In genomic region chr5:130173012-130173411, GRCm38 (mm10) we compare ENCODE assay signal across 9 mouse cellular contexts. TPM values are rescaled to one million over a fixed set of nuclear protein-coding genes. Genes with fewer than 3 reads are reported as not detected.
A peak's percentile ranks its signal among the peaks of the same experiment; 100 is the strongest.
DNase-seq lines count a peak whose midpoint lies in the region; ATAC-seq and TF ChIP-seq lines count a peak whose summit lies in the region.
"Had no signal": no experiment of that assay in that cellular context is flagged by ENCODE, and none has a peak within 500 bp of the region (broad histone marks: within the 10 kb centered on the region; RNA-seq: fewer than 3 reads in every experiment).

No protein-coding gene starts in this region.

- peak overlapping the region; percentile 74 for H3K4me2 ChIP-seq in heart, embryonic 13.5 days
- peak overlapping the region; percentile 82 for H3K4me2 ChIP-seq in hindbrain, embryonic 13.5 days

- no peaks in the 10 kb centered on the region for H3K9me3 ChIP-seq in heart, embryonic 13.5 days
- H3K9me3 ChIP-seq in G1E (replicated peaks): peaks cover 4% of the 10 kb centered on the region
- H3K9me3 ChIP-seq in hindbrain, embryonic 13.5 days: no peaks in the 10 kb centered on the region

- H3K27ac ChIP-seq in heart, embryonic 13.5 days (replicated peaks): no peak overlapping the region
- H3K27ac ChIP-seq in heart, adult 2 months: no peak overlapping the region
- no peak overlapping the region for H3K27ac ChIP-seq in hindbrain, embryonic 13.5 days
- 0 out of 2 replicates have a peak overlapping the region, but pooled peaks have one; percentile 38 for H3K27ac ChIP-seq in macrophage

- TF ChIP-seq EP300 in heart, adult 2 months (IDR thresholded peaks at IDR 0.05; ENCODE audit: insufficient read depth, low read depth, low read length): no peak

- no peak for DNase-seq in heart, adult 2 months
- no peak for DNase-seq in G1E (ENCODE audit: low spot score)
- DNase-seq in embryo, embryonic 10 days (ENCODE audit: low spot score): no peak
- no peak for DNase-seq in testis, postnatal 14 days (ENCODE audit: low spot score)
- no peak for DNase-seq in lung, postnatal 36 days
- DNase-seq: thymus, postnatal 25 days had no signal

- 71% methylated on average over 4 of the region's 4 CpGs for WGBS in heart, embryonic 13.5 days
- 95% methylated on average over 4 of the region's 4 CpGs for WGBS in heart, adult 2 months
- 94% methylated on average over 4 of the region's 4 CpGs for WGBS in hindbrain, embryonic 13.5 days
- WGBS in macrophage (ENCODE audit: missing documents): 93% methylated on average over 4 of the region's 4 CpGs

- H3K27me3 ChIP-seq in heart, embryonic 13.5 days (replicated peaks): no peaks in the 10 kb centered on the region
- no peaks in the 10 kb centered on the region for H3K27me3 ChIP-seq in heart, adult 2 months (ENCODE audit: control insufficient read depth, insufficient read depth, low read length)
- no peaks in the 10 kb centered on the region for H3K27me3 ChIP-seq in G1E (ENCODE audit: insufficient read depth, low read length)
- no peaks in the 10 kb centered on the region for H3K27me3 ChIP-seq in hindbrain, embryonic 13.5 days

- H3K36me3 ChIP-seq in heart, embryonic 13.5 days: no peaks in the 10 kb centered on the region
- peaks cover 3% of the 10 kb centered on the region for H3K36me3 ChIP-seq in heart, adult 2 months (ENCODE audit: control insufficient read depth, insufficient read depth, low read length)
- H3K36me3 ChIP-seq in G1E (replicated peaks) (peaks cover 24% of the 10 kb centered on the region), macrophage (ENCODE audit: inconsistent target) (no peaks in the 10 kb centered on the region)
- no peaks in the 10 kb centered on the region for H3K36me3 ChIP-seq in hindbrain, embryonic 13.5 days

- ATAC-seq in heart, embryonic 13.5 days (ENCODE audit: extremely low read depth, insufficient number of reproducible peaks, low FRiP score, low TSS enrichment): no peak
- no peak for ATAC-seq in G1E (ENCODE audit: extremely low read depth, insufficient number of reproducible peaks, low FRiP score, poor library complexity, severe bottlenecking)
- no peak for ATAC-seq in hindbrain, embryonic 13.5 days (ENCODE audit: low FRiP score)

- peak overlapping the region; percentile 95 for H3K9ac ChIP-seq in heart, embryonic 13.5 days
- H3K9ac ChIP-seq in heart, adult 2 months (ENCODE audit: low read depth, low read length): no peak overlapping the region
- peak overlapping the region; percentile 95 for H3K9ac ChIP-seq in hindbrain, embryonic 13.5 days

- intact Hi-C loops in heart, adult 2 months (cut with DNase I): loop anchor here (2.0 to 10.0 kb wide), 4 partner anchors 48 to 1148 kb away; partner anchors contain the start of genes Ran and Vkorc1l1

- peak overlapping the region; percentile 90 for H3K4me3 ChIP-seq in heart, embryonic 13.5 days
- no peak overlapping the region for H3K4me3 ChIP-seq in heart, adult 2 months
- H3K4me3 ChIP-seq in G1E (ENCODE audit: low read depth, low read length): peak overlapping the region; percentile 88
- H3K4me3 ChIP-seq in hindbrain, embryonic 13.5 days: peak overlapping the region; percentile 89
- H3K4me3 ChIP-seq in macrophage (ENCODE audit: inconsistent target): no peak overlapping the region

- no peak for TF ChIP-seq POLR2A in heart, adult 2 months (IDR thresholded peaks at IDR 0.05; ENCODE audit: insufficient read depth, low read depth, low read length)

- H3K79me2 ChIP-seq in heart, adult 2 months (replicated peaks; ENCODE audit: control insufficient read depth, insufficient read depth, low read length): peaks cover 2% of the 10 kb centered on the region; the same call in 1 of the 2 replicates
- H3K79me2 ChIP-seq in macrophage (ENCODE audit: inconsistent target): peaks cover 59% of the 10 kb centered on the region

- H3K4me1 ChIP-seq in heart, embryonic 13.5 days: peaks cover 47% of the 10 kb centered on the region
- H3K4me1 ChIP-seq in heart, adult 2 months (ENCODE audit: control insufficient read depth, insufficient read depth, low read length): peaks cover 7% of the 10 kb centered on the region
- peaks cover 67% of the 10 kb centered on the region for H3K4me1 ChIP-seq in G1E (ENCODE audit: insufficient read depth, low read depth, low read length)
- peaks cover 27% of the 10 kb centered on the region for H3K4me1 ChIP-seq in hindbrain, embryonic 13.5 days (replicated peaks)

- TF ChIP-seq CTCF in heart, adult 2 months (IDR thresholded peaks at IDR 0.05): no peak
- TF ChIP-seq CTCF in G1E (IDR thresholded peaks at IDR 0.05; ENCODE audit: low read depth, low read length): no peak

RNA-seq across cellular contexts. Expression of gene Rabgef1, which starts 1.4 kb away (rescaled TPM):
- polyA plus RNA-seq in heart, embryonic 13.5 days (2015; fragmentation: Nextera tagmentation; extraction: Ambion mirVana): 18.3 and 19.9 TPM in 2 replicates
- total RNA-seq in heart, adult 2 months (2021): 10 to 100 TPM; 19.6 to 25.5 TPM
- 15.2 and 15.6 TPM in 2 replicates for polyA plus RNA-seq in heart, adult 2 months (2012; rRNA removed)
- total RNA-seq in G1E (2014; fragmentation: Nextera tagmentation) (44.0 and 48.2 TPM in 2 replicates), G1E (2017) (52.9 and 80.4 TPM in 2 replicates)
- polyA plus RNA-seq in G1E (2012) (18.5 and 23.4 TPM in 2 replicates), macrophage (2018) (25.9 to 31.2 TPM (median 30.9 TPM) in 3 replicates)
- polyA plus RNA-seq in hindbrain, embryonic 13.5 days (2015; fragmentation: Nextera tagmentation; extraction: Ambion mirVana): 40.6 and 40.8 TPM in 2 replicates
- 100 to 1,000 TPM in 18 of 26 experiments, 10 to 100 TPM in 8; 50.9 to 597 (median 223) TPM for total RNA-seq in macrophage (2018; cell fraction: chromatin; rRNA removed)
- 100 to 1,000 TPM in 4 of 26 experiments, 10 to 100 TPM in 22; 24.4 to 186 (median 39.5) TPM for total RNA-seq in macrophage (2018; cell fraction: cytosol; rRNA removed)
- total RNA-seq in macrophage (2018; cell fraction: nucleus; rRNA removed): 100 to 1,000 TPM in 15 of 26 experiments, 10 to 100 TPM in 11; 40.9 to 381 (median 133) TPM

RNA-seq across cellular contexts. Expression of gene Kctd7, which starts 28.4 kb away (rescaled TPM):
- polyA plus RNA-seq in heart, embryonic 13.5 days (2015; fragmentation: Nextera tagmentation; extraction: Ambion mirVana): 4.0 and 4.6 TPM in 2 replicates
- total RNA-seq in heart, adult 2 months (2021): 1 to 10 TPM; 1.5 to 3.7 TPM
- 2.5 and 3.1 TPM in 2 replicates for polyA plus RNA-seq in heart, adult 2 months (2012; rRNA removed)
- total RNA-seq in G1E (2014; fragmentation: Nextera tagmentation) (5.0 and 6.9 TPM in 2 replicates), G1E (2017) (10.2 and 10.3 TPM in 2 replicates)
- polyA plus RNA-seq in G1E (2012) (7.8 and 10.3 TPM in 2 replicates), macrophage (2018) (1.4 to 5.4 TPM (median 3.3 TPM) in 3 replicates)
- polyA plus RNA-seq in hindbrain, embryonic 13.5 days (2015; fragmentation: Nextera tagmentation; extraction: Ambion mirVana): 13.2 and 13.7 TPM in 2 replicates
- total RNA-seq in macrophage (2018; cell fraction: chromatin; rRNA removed): 1 to 10 TPM in 15 of 26 experiments, under 1 TPM in 11; 0.45 to 3.2 (median 1.2) TPM
- total RNA-seq in macrophage (2018; cell fraction: cytosol; rRNA removed): 1 to 10 TPM in 24 of 26 experiments, under 1 TPM in 2; 0.62 to 4.2 (median 2.2) TPM
- total RNA-seq in macrophage (2018; cell fraction: nucleus; rRNA removed): 1 to 10 TPM in 19 of 26 experiments, under 1 TPM in 7; 0.58 to 7.0 (median 1.5) TPM

RNA-seq across cellular contexts. Expression of gene Tmem248, which starts 43.9 kb away (rescaled TPM):
- 24.7 and 33.5 TPM in 2 replicates for polyA plus RNA-seq in heart, embryonic 13.5 days (2015; fragmentation: Nextera tagmentation; extraction: Ambion mirVana)
- total RNA-seq in heart, adult 2 months (2021): 10 to 100 TPM; 35.7 to 46.1 TPM
- polyA plus RNA-seq in heart, adult 2 months (2012; rRNA removed): 20.8 and 26.1 TPM in 2 replicates
- total RNA-seq in G1E (2014; fragmentation: Nextera tagmentation) (62.4 and 63.5 TPM in 2 replicates), G1E (2017) (39.4 and 40.6 TPM in 2 replicates)
- polyA plus RNA-seq in G1E (2012) (27.3 and 34.6 TPM in 2 replicates), macrophage (2018) (32.3 to 42.3 TPM (median 35.1 TPM) in 3 replicates)
- polyA plus RNA-seq in hindbrain, embryonic 13.5 days (2015; fragmentation: Nextera tagmentation; extraction: Ambion mirVana): 23.0 and 25.5 TPM in 2 replicates
- total RNA-seq in macrophage (2018; cell fraction: chromatin; rRNA removed): 10 to 100 TPM; 11.8 to 29.0 (median 17.3) TPM
- 10 to 100 TPM; 35.7 to 44.7 (median 39.9) TPM for total RNA-seq in macrophage (2018; cell fraction: cytosol; rRNA removed)
- 10 to 100 TPM; 16.7 to 43.6 (median 33.8) TPM for total RNA-seq in macrophage (2018; cell fraction: nucleus; rRNA removed)

Comparison
In these comparisons a context has a peak if more than half of its experiments do, and no peak if none do; other contexts are left out.
1. H3K4me3 ChIP-seq: peak in heart, embryonic 13.5 days (single experiment), G1E (single experiment) and hindbrain, embryonic 13.5 days (single experiment); none in heart, adult 2 months (single experiment) and macrophage (single experiment).